In genomic region chr16:58539011-58539410, GRCm38 (mm10) we compare ENCODE assay signal across 25 mouse cellular contexts. TPM values are rescaled to one million over a fixed set of nuclear protein-coding genes. Genes with fewer than 3 reads are reported as not detected.
DNase-seq lines count a peak whose midpoint lies in the region; ATAC-seq lines count a peak whose summit lies in the region.
"Had no signal": no experiment of that assay in that cellular context is flagged by ENCODE, and none has a peak within 500 bp of the region (broad histone marks: within the 10 kb centered on the region; RNA-seq: fewer than 3 reads in every experiment).

No protein-coding gene starts in this region.

- no peaks in the 10 kb centered on the region for H3K9me3 ChIP-seq in heart, embryonic 16.5 days (replicated peaks; ENCODE audit: control insufficient read depth, low read length)
- no peaks in the 10 kb centered on the region for H3K9me3 ChIP-seq in liver, embryonic 15.5 days (replicated peaks)
- H3K9me3 ChIP-seq: embryonic facial prominence, embryonic 10.5 days; forebrain, embryonic 12.5 days; heart, embryonic 15.5 days; hindbrain, embryonic 12.5 days; midbrain, embryonic 10.5 days had no signal

- no peak overlapping the region for H3K27ac ChIP-seq in heart, embryonic 16.5 days (ENCODE audit: low read length)
- H3K27ac ChIP-seq in liver, embryonic 15.5 days (replicated peaks) = no peak overlapping the region
- H3K27ac ChIP-seq: embryonic facial prominence, embryonic 10.5 days; forebrain, embryonic 12.5 days; heart, embryonic 15.5 days; hindbrain, embryonic 12.5 days; left cerebral cortex, adult 2 months; midbrain, embryonic 10.5 days had no signal

- no peak overlapping the region for H3K9ac ChIP-seq in heart, embryonic 16.5 days (ENCODE audit: low read length)
- H3K9ac ChIP-seq in liver, embryonic 15.5 days = no peak overlapping the region
- H3K9ac ChIP-seq: forebrain, embryonic 12.5 days; heart, embryonic 15.5 days; hindbrain, embryonic 12.5 days had no signal

- peak; percentile 11 for DNase-seq in adrenal gland, postnatal 10 days
- no peak for DNase-seq in adrenal gland, postnatal 36 days
- no peak for DNase-seq in heart, adult 18-20 months
- no peak for DNase-seq in kidney, postnatal 36 days
- DNase-seq in cerebellum, postnatal 10 days = no peak
- DNase-seq: adrenal gland, postnatal 25 days; cerebellum, adult 18-20 months; cerebellum, postnatal 36 days; gastrocnemius, postnatal 10 days; kidney, postnatal 4 days; layer of hippocampus, adult 9-11 months; left cerebral cortex, postnatal 4 days; lung, adult 2 months; lung, postnatal 36 days; right cerebral cortex, postnatal 14 days; thymus, adult 2 months had no signal

- 26% methylated on average over 2 of the region's 2 CpGs for WGBS in heart, embryonic 16.5 days
- WGBS in liver, embryonic 15.5 days (ENCODE audit: insufficient replicate concordance) = 29% methylated on average over 2 of the region's 2 CpGs

- no peaks in the 10 kb centered on the region for H3K27me3 ChIP-seq in heart, embryonic 16.5 days (ENCODE audit: control insufficient read depth, insufficient read depth, low read length)
- H3K27me3 ChIP-seq in liver, embryonic 15.5 days = no peaks in the 10 kb centered on the region
- H3K27me3 ChIP-seq: forebrain, embryonic 12.5 days; heart, embryonic 15.5 days; hindbrain, embryonic 12.5 days had no signal

- H3K4me2 ChIP-seq in heart, embryonic 16.5 days (ENCODE audit: low read depth, low read length) = no peak overlapping the region
- H3K4me2 ChIP-seq in liver, embryonic 15.5 days = no peak overlapping the region
- H3K4me2 ChIP-seq: forebrain, embryonic 12.5 days; heart, embryonic 15.5 days; hindbrain, embryonic 12.5 days had no signal

- ATAC-seq in heart, embryonic 16.5 days (replicated peaks; ENCODE audit: extremely low read depth, insufficient read depth, low FRiP score) = 0 out of 2 replicates have a peak, but pooled peaks have one; percentile 23
- peak; percentile 49; the same call in 1 of the 2 replicates for ATAC-seq in liver, embryonic 15.5 days (ENCODE audit: insufficient read depth)
- ATAC-seq in activated CD4-positive, CD25-positive, alpha-beta regulatory T cell, adult 4 months = no peak

- H3K4me3 ChIP-seq in heart, embryonic 16.5 days (ENCODE audit: low read length) = no peak overlapping the region
- no peak overlapping the region for H3K4me3 ChIP-seq in liver, embryonic 15.5 days (replicated peaks)
- H3K4me3 ChIP-seq: embryonic facial prominence, embryonic 10.5 days; forebrain, embryonic 12.5 days; heart, embryonic 15.5 days; hindbrain, embryonic 12.5 days; left cerebral cortex, adult 2 months; midbrain, embryonic 10.5 days had no signal

- peaks cover 12% of the 10 kb centered on the region for H3K4me1 ChIP-seq in heart, embryonic 16.5 days (ENCODE audit: control insufficient read depth, insufficient read depth, low read length)
- H3K4me1 ChIP-seq in liver, embryonic 15.5 days (replicated peaks) = peaks cover 31% of the 10 kb centered on the region
- H3K4me1 ChIP-seq: forebrain, embryonic 12.5 days; hindbrain, embryonic 12.5 days had no signal

- H3K36me3 ChIP-seq in heart, embryonic 16.5 days (ENCODE audit: control insufficient read depth, insufficient read depth) = no peaks in the 10 kb centered on the region
- H3K36me3 ChIP-seq in liver, embryonic 15.5 days (replicated peaks) = no peaks in the 10 kb centered on the region
- H3K36me3 ChIP-seq: embryonic facial prominence, embryonic 10.5 days; forebrain, embryonic 12.5 days; heart, embryonic 15.5 days; hindbrain, embryonic 12.5 days; midbrain, embryonic 10.5 days had no signal

RNA-seq across cellular contexts. Expression of gene St3gal6, which starts 15.0 kb away (rescaled TPM):
- 10 to 100 TPM; 23.2 to 29.1 TPM for total RNA-seq in adrenal gland, postnatal 10 days (2021)
- total RNA-seq in adrenal gland, postnatal 36 days (2021) = 10 to 100 TPM; 30.3 to 38.5 TPM
- 18.0 and 19.6 TPM in 2 replicates for polyA plus RNA-seq in heart, embryonic 16.5 days (2015; fragmentation: Nextera tagmentation; extraction: Ambion mirVana)
- total RNA-seq in heart, adult 18-20 months (2021) = 10 to 100 TPM; 41.9 to 43.0 TPM
- polyA plus RNA-seq in liver, embryonic 15.5 days (2015; fragmentation: Nextera tagmentation; extraction: Ambion mirVana) = 25.7 and 26.7 TPM in 2 replicates
- polyA plus RNA-seq in activated CD4-positive, CD25-positive, alpha-beta regulatory T cell, adult 4 months (2017; shearing (Covaris generic)) = 1 to 10 TPM; 4.6 to 7.4 TPM
